Mouse (Mus musculus) spleen, adult 10 weeks (tissue): ENCODE data around the gene Ssbp1. TPM values are rescaled to one million over a fixed set of nuclear protein-coding genes. Genes with fewer than 3 reads are reported as not detected.

Experiments used
- polyA plus RNA-seq: library from polyadenylated mRNA; stranded (reverse); fragments of 350-450 nt; fragmentation: Illumina TruSeq; extraction: RNeasy Lipid Tissue Mini Kit (QIAGEN cat#74804); gene quantifications from one replicate; pipeline ENCODE4 v1.2.3, GENCODE M21; 2015; ENCODE audit warnings: low replicate concordance; ENCODE audit not compliant: insufficient read depth

Ssbp1 gene
- 128 TPM for polyA plus RNA-seq

GRCm38 (mm10) chr6:40470916-40471719 lies at the start of gene Ssbp1:
Gene Ssbp1, plus strand, starts transcription at chr6:40471352.

GRCm38 (mm10) chr6:40436047-40436483 lies 35.1 kb upstream of the Ssbp1 start, which contains the start of gene E330009J07Rik:
Gene E330009J07Rik, minus strand, starts transcription at chr6:40436135.

GRCm38 (mm10) chr6:40438936-40439335 lies 32.2 kb upstream of the Ssbp1 start, which contains the start of gene Wee2:
Gene Wee2, plus strand, starts transcription at chr6:40439088.

GRCm38 (mm10) chr6:40490933-40491332 lies 19.8 kb downstream of the Ssbp1 start, which contains the start of gene Tas2r137:
Gene Tas2r137, plus strand, starts transcription at chr6:40491233.

GRCm38 (mm10) chr6:40493229-40493628 lies 22.1 kb downstream of the Ssbp1 start, which contains the start of gene Tas2r108:
Gene Tas2r108, plus strand, starts transcription at chr6:40493529.

GRCm38 (mm10) chr6:40519408-40519807 lies 48.3 kb downstream of the Ssbp1 start, which contains the start of gene Prss37:
Gene Prss37, minus strand, starts transcription at chr6:40519508.

Other genes with a start within 250 kb of the Ssbp1 start
- gene Agk, start 146.2 kb upstream of the Ssbp1 start, polyA plus RNA-seq, result 23.2 TPM
- gene E330009J07Rik, start 35.2 kb upstream of the Ssbp1 start, polyA plus RNA-seq, result 16.9 TPM
- gene Wee2, start 32.3 kb upstream of the Ssbp1 start, polyA plus RNA-seq, result not detected
- gene Tas2r137, start 19.9 kb downstream of the Ssbp1 start, polyA plus RNA-seq, result not detected
- gene Tas2r108, start 22.2 kb downstream of the Ssbp1 start, polyA plus RNA-seq, result not detected
- gene Prss37, start 48.2 kb downstream of the Ssbp1 start, polyA plus RNA-seq, result not detected
- gene Olfr461, start 83.7 kb downstream of the Ssbp1 start, polyA plus RNA-seq, result not detected
- not detected for gene Olfr460, start 98.1 kb downstream of the Ssbp1 start, polyA plus RNA-seq
- 9.4 TPM for gene Clec5a, start 114.5 kb downstream of the Ssbp1 start, polyA plus RNA-seq
- not detected for gene Tas2r138, start 142.0 kb downstream of the Ssbp1 start, polyA plus RNA-seq
- 0.29 TPM for gene Mgam, start 157.5 kb downstream of the Ssbp1 start, polyA plus RNA-seq